Mouse (Mus musculus): ENCODE measurements around the gene Klhl3.

DNA sequence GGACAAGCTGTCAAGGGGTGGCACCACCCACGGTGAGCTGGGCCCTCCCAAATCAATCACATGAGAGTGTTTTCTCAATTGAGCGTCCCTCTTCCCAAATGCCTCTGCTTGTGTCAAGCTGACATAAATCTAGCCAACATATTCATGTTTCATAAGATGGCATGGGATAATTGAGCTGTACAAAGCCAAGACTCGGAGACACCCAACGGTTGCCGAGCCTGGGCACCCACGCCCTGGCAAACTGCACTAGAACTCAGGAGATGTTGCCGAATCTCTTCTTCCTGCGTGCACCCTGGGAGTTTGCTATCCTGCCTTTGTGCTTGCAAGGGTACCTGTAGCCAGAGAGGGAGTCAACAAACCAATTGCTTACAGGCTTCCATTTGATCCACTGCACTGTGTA lies 70.1 kb downstream of the Klhl3 start:
- TF ChIP-seq POLR2A (IDR thresholded peaks at IDR 0.05; ENCODE audit: extremely low read depth, insufficient read depth, low read length) (no peak), CTCF (IDR thresholded peaks at IDR 0.05; ENCODE audit: extremely low read depth, insufficient read depth, low read length) (no peak)
